Mouse (Mus musculus) megakaryocyte, embryonic 14.5 days (primary cell): Measurements from ENCODE around the gene Ccdc15.

Source experiments
- FLI1 ChIP-seq: IDR thresholded peaks from 2 replicates; pipeline ENCODE4 v1.6.1; 2012; ENCODE audit warnings: low read length, inconsistent platforms, mixed read lengths
- GATA1 ChIP-seq: IDR thresholded peaks from 3 replicates; pipeline ENCODE4 v1.6.1; 2012; ENCODE audit warnings: mixed read lengths, low read length, inconsistent platforms, borderline replicate concordance

GRCm38 (mm10) chr9:37245810-37246209 is 102.4 kb downstream of the Ccdc15 start:
- TF ChIP-seq GATA1 (no peak), FLI1 (no peak)
